Mouse (Mus musculus) heart, embryonic 15.5 days (tissue): ENCODE data around the gene Adam12. TPM values are rescaled to one million over a fixed set of nuclear protein-coding genes. Genes with fewer than 3 reads are reported as not detected.

ENCODE experiments used
- ATAC-seq: fragments of 200-750 bp; cut with Nextera tagmentation; replicated peaks from 2 replicates; pipeline ENCODE4 v1.8.0; 2017; ENCODE audit warnings: low read depth, moderate TSS enrichment; ENCODE audit not compliant: insufficient number of reproducible peaks, insufficient read depth, low FRiP score
- H3K27ac ChIP-seq: fragments of 300-500 bp; sonication (generic); 2 replicates; pipeline ENCODE4 v1.5.1; 2015; ENCODE audit warnings: mild to moderate bottlenecking, inconsistent platforms
- H3K27me3 ChIP-seq: fragments of 300-500 bp; sonication (generic); 2 replicates; pipeline ENCODE4 v1.6.1; 2015; ENCODE audit warnings: inconsistent platforms
- H3K36me3 ChIP-seq: fragments of 300-500 bp; sonication (generic); 2 replicates; pipeline ENCODE4 v1.6.1; 2015; ENCODE audit warnings: mild to moderate bottlenecking, inconsistent platforms
- H3K4me1 ChIP-seq: fragments of 300-500 bp; sonication (generic); replicated peaks from 2 replicates; pipeline ENCODE4 v1.6.1; 2015; ENCODE audit warnings: inconsistent platforms
- H3K4me2 ChIP-seq: fragments of 300-500 bp; sonication (generic); 2 replicates; pipeline ENCODE4 v1.6.1; 2015; ENCODE audit warnings: inconsistent platforms, mild to moderate bottlenecking, moderate library complexity
- H3K4me3 ChIP-seq: fragments of 300-500 bp; sonication (generic); 2 replicates; pipeline ENCODE4 v1.5.1; 2015; ENCODE audit warnings: mild to moderate bottlenecking, inconsistent platforms
- H3K9ac ChIP-seq: fragments of 300-500 bp; sonication (generic); 2 replicates; pipeline ENCODE4 v1.6.1; 2015; ENCODE audit warnings: mild to moderate bottlenecking, inconsistent platforms
- H3K9me3 ChIP-seq: fragments of 300-500 bp; sonication (generic); replicated peaks from 2 replicates; pipeline ENCODE4 v1.6.1; 2016; ENCODE audit warnings: inconsistent platforms
- WGBS: fragments of 180-500 bp; shearing (Covaris S2); methylation state at CpG from one replicate; pipeline ENCODE4 v1.1.7; 2015; ENCODE audit warnings: mixed read lengths; 5-methylcytosine and 5-hydroxymethylcytosine counted together
- microRNA-seq: library from miRNA; unstranded; fragments of <30 nt; microRNA quantifications from one replicate; pipeline ENCODE4, GENCODE M21; 2016
- polyA plus RNA-seq: library from polyadenylated mRNA; unstranded; fragments of >200 nt; fragmentation: Nextera tagmentation; extraction: Ambion mirVana; gene quantifications from 2 replicates; pipeline ENCODE4 v1.2.1, GENCODE M21; 2015

Adam12 gene
- polyA plus RNA-seq, 1 experiment from 2014 or later: 2.1 TPM

DNA sequence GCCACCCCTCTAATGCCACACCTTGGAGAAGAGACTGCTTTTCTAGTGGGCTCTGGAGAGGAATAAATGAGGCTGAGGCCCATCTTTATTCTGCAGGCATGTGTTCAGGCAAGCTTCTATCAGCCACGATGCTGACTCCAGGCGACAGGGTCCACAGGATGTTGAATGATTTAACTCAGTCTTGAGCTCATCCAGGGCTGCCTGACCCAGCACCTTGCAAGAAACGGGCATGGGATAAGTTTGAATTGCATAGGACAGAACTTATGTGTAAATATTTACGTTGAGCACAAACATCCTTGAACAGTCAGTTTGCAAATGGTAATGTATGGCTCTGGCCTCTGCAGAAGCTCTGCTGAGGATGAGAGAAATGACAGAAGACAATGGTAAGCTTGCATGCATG is 372.4 kb downstream of the Adam12 start:
- no peak overlapping the region for H3K27ac ChIP-seq
- ATAC-seq: no peak
- H3K9me3 ChIP-seq: no peaks in the 10 kb centered on the region
- H3K4me1 ChIP-seq: no peaks in the 10 kb centered on the region
- H3K4me3 ChIP-seq: no peak overlapping the region
- no peaks in the 10 kb centered on the region for H3K27me3 ChIP-seq
- H3K9ac ChIP-seq: no peak overlapping the region
- no peaks in the 10 kb centered on the region for H3K36me3 ChIP-seq
- 74% methylated on average over 4 of the region's 4 CpGs for WGBS
- H3K4me2 ChIP-seq: no peak overlapping the region

DNA sequence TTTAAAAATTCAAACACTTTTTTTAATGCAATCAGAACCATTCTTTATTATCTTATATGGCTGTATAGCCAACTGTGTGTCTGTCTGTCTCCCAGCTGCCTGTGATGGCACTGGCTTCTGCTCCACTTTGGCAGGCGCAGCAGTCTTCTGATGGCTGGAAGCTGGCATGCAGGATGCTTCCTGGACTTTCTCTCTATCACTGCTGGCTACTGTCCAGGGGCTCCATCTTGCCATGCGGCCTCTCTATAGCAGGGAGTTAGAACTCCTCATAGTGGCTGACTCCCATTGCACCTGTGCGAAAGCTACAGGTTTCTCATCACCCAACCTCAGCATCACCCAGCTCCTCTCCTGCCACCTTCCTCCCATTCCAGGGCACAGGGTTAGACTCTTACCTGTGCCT is 373.4 kb downstream of the Adam12 start:
- Histone ChIP-seq H3K4me1 (no peaks in the 10 kb centered on the region), H3K4me2 (no peak overlapping the region), H3K9me3 (no peaks in the 10 kb centered on the region), H3K36me3 (no peaks in the 10 kb centered on the region), H3K9ac (no peak overlapping the region), H3K27ac (no peak overlapping the region), H3K4me3 (no peak overlapping the region), H3K27me3 (no peaks in the 10 kb centered on the region)
- ATAC-seq: no peak
- 72% methylated on average over 3 of the region's 3 CpGs for WGBS

DNA sequence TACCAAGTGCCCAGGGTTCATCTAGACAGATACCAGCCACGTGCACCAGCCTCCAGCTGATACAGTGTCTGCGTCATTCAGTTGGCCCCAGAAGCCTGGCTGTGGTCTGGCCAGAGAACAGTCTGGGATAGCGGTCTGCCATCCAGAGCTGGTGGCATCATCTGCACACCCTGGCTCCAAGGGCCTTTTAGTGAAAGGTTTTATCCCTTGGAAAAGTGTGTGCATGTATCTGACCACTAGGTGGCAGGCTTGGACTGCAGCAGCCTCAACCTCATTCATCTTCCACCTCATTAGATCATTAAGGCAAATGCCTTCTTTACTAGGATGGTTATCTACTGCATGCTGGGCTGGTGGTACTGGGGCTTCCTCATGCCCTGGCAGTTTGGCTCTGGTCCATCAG is 375.7 kb downstream of the Adam12 start:
- Histone ChIP-seq H3K4me3 (no peak overlapping the region), H3K27me3 (no peaks in the 10 kb centered on the region), H3K9me3 (no peaks in the 10 kb centered on the region), H3K9ac (no peak overlapping the region), H3K4me2 (no peak overlapping the region), H3K4me1 (no peaks in the 10 kb centered on the region), H3K36me3 (no peaks in the 10 kb centered on the region), H3K27ac (no peak overlapping the region)
- ATAC-seq: no peak; the same call in 1 of the 2 replicates
- WGBS: 10% methylated on average over 3 of the region's 3 CpGs

DNA sequence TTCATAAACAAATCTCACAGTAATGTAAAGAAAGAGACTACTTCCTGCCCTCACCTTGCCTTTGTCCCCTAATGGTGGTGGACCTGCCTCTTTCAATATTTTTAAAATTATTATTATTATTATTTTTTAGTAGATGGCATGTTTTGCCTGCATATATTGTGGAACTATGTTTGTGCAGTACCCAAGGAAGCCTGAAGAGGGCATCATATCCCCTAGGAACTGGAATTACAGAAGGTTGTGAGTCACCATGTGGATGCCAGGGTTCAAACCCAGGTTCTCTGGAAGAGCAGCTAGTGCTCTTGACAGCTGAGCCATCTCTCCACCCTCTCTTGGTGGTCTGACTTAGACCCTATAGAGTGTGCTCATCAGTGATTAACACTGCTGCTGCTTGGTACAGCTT is 381.2 kb downstream of the Adam12 start:
- Histone ChIP-seq H3K27ac (no peak overlapping the region), H3K9me3 (no peaks in the 10 kb centered on the region), H3K9ac (no peak overlapping the region), H3K4me2 (no peak overlapping the region), H3K4me1 (peaks cover 10% of the 10 kb centered on the region), H3K27me3 (no peaks in the 10 kb centered on the region), H3K4me3 (no peak overlapping the region), H3K36me3 (no peaks in the 10 kb centered on the region)
- ATAC-seq: no peak

DNA sequence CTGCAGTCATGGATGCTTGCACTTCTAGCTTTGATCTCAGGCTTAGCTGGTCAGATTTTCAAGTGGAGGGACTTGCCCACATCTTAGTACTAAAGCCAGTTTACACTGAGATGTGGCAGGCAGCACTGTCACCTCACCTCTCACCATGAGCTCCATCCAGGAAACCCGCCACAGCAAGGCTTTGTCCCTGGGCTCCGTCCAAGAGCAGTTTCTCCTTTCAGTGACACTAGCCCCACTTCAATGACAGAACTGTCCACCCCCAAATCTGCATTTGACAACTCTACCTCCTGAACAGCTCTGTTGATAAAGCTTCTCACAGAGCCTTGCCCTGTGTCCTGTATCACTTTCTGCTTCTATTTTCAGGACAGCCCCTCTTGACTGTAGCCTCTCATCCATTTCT is 383.8 kb downstream of the Adam12 start:
- H3K4me3 ChIP-seq: no peak overlapping the region
- WGBS: 31% methylated on average over 2 of the region's 2 CpGs
- no peak overlapping the region for H3K4me2 ChIP-seq
- H3K27ac ChIP-seq: no peak overlapping the region
- no peak overlapping the region for H3K9ac ChIP-seq
- peaks cover 10% of the 10 kb centered on the region for H3K4me1 ChIP-seq
- ATAC-seq: peak; percentile 58
- no peaks in the 10 kb centered on the region for H3K9me3 ChIP-seq
- no peaks in the 10 kb centered on the region for H3K36me3 ChIP-seq
- no peaks in the 10 kb centered on the region for H3K27me3 ChIP-seq

DNA sequence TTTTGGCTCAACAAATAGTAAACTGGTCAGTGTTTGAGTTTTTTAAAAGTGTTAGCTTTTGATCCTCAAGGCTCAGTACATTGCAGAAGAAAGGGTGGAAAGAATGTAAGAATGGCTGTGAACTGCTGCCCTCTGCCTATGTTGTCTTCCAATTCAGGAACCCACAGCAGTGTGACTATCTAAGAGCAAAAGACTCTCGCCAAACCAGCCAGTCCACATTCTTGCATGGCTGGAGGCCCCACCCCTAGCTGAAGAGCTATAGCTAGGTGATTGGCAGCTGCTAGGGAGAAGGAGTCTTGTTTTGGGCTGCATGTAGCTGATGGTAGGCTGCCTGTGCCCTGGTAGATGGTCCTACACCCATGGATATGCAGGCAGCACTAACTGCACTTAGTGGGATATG is 384.8 kb downstream of the Adam12 start:
- Histone ChIP-seq H3K4me3 (no peak overlapping the region), H3K4me2 (no peak overlapping the region), H3K36me3 (no peaks in the 10 kb centered on the region), H3K9me3 (no peaks in the 10 kb centered on the region), H3K9ac (no peak overlapping the region), H3K27ac (no peak overlapping the region), H3K4me1 (peaks cover 10% of the 10 kb centered on the region), H3K27me3 (no peaks in the 10 kb centered on the region)
- no peak for ATAC-seq
- 30% methylated on average over 1 of the region's 1 CpGs for WGBS

DNA sequence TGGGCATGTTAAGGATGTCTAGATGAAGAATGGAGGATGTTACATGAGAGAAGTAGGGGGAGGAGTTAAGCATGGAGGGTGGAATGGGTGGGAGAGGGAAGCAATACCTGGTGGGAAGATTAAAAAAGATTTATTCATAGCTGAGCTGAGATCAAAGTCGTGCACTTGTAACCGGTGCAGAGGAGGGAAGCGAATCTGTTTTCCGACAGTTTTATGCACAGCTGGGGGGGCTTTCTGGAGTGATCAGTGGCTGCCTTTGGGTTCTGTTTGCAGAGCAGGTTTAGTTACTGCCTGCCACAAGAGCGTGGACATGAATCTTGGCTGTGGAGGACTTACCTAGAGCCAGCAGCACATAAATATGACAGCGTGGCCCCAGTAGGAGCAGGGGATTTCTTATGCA is 389.9 kb downstream of the Adam12 start:
- Histone ChIP-seq H3K36me3 (no peaks in the 10 kb centered on the region), H3K9me3 (no peaks in the 10 kb centered on the region), H3K4me3 (no peak overlapping the region), H3K27me3 (no peaks in the 10 kb centered on the region), H3K4me1 (no peaks in the 10 kb centered on the region), H3K27ac (no peak overlapping the region), H3K4me2 (no peak overlapping the region), H3K9ac (no peak overlapping the region)
- no peak for ATAC-seq
- WGBS: 68% methylated on average over 6 of the region's 6 CpGs

DNA sequence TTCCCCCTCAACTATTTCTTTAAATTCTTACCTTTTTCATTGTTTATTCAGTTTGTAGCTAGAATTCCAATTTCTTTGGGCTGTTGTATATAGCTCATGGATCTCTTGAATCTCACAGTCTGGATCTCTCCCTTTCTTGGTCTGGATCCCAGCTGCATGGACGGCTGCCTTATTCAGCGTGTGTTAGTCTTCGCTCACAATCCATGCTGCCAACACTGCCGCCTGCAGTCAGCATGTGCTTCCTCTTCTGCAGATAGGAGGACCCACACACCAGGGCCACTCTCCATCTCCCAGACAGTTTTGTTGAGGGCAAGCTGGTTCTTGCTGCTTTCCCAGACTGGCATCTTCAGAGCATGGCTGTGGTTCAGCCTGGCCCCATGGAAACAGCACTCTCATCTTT is 392.4 kb downstream of the Adam12 start:
- no peaks in the 10 kb centered on the region for H3K27me3 ChIP-seq
- no peaks in the 10 kb centered on the region for H3K36me3 ChIP-seq
- H3K27ac ChIP-seq: no peak overlapping the region
- ATAC-seq: no peak
- no peaks in the 10 kb centered on the region for H3K9me3 ChIP-seq
- H3K9ac ChIP-seq: no peak overlapping the region
- WGBS: 53% methylated on average over 4 of the region's 4 CpGs
- no peaks in the 10 kb centered on the region for H3K4me1 ChIP-seq
- H3K4me2 ChIP-seq: no peak overlapping the region
- no peak overlapping the region for H3K4me3 ChIP-seq

Small RNAs within 50 kb of the gene (microRNA-seq; reads per million reads assigned to microRNA genes)
- gene Gm23631: not detected

Other genes starting within 250 kb of the Adam12 start
- 0.13 and 0.18 TPM in 2 replicates for gene D7Ertd443e, start 153.5 kb upstream of the Adam12 start, polyA plus RNA-seq